Mouse (Mus musculus): Measurements from ENCODE around the gene Ttc8. TPM values are rescaled to one million over a fixed set of nuclear protein-coding genes. Genes with fewer than 3 reads are reported as not detected.

The Ttc8 gene
- polyA plus RNA-seq, 1 experiment from 2014 or later = 5.3 TPM

DNA sequence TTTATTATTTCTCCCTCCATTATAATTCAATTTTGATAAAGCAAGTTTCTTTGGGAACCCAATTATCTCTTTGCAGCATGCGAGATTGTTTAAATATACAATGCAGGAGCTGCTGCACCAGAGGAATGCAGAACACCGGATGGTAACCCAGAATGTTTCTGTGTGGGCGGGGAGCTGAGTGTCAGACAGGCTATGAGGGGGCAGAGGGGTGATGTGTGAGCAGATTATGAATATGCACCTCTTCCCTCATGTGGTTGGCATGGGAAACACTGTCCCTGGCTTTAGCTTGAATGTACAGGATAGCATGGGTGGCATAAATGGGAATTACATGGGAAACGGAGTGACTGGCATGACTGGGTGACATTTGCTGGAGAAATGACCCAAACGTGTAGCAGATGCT is 108.3 kb downstream of the Ttc8 start:
- 63% methylated on average over 5 of the region's 5 CpGs for WGBS (ENCODE audit: missing documents)
- no peak overlapping the region for H3K27ac ChIP-seq
- H3K4me3 ChIP-seq (ENCODE audit: inconsistent target) = no peak overlapping the region
- no peaks in the 10 kb centered on the region for H3K36me3 ChIP-seq (ENCODE audit: inconsistent target)
- H3K79me2 ChIP-seq (ENCODE audit: inconsistent target) = no peaks in the 10 kb centered on the region

DNA sequence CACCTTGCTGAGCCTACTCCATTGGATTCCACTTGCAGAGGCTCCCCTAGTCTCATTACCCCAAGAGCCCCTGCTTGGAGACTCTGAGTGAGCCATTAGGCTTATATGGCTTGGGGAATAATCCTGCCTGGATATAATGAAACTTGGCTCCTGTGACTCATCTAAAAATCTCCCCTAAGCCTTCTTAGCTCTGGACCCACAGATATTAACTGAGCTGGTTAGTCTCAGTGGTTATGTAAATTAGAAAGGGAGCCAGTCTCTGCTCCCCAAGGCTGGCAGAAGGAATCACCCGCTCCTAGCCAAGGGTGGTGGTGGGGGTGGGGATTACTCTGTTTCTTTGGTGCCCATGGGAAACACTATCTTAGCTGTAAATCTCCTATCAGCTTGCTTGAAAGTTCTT is 109.6 kb downstream of the Ttc8 start:
- 75% methylated on average over 1 of the region's 1 CpGs for WGBS (ENCODE audit: missing documents)
- no peaks in the 10 kb centered on the region for H3K79me2 ChIP-seq (ENCODE audit: inconsistent target)
- H3K36me3 ChIP-seq (ENCODE audit: inconsistent target) = no peaks in the 10 kb centered on the region
- no peak overlapping the region for H3K4me3 ChIP-seq (ENCODE audit: inconsistent target)
- no peak overlapping the region for H3K27ac ChIP-seq

Other genes with a start within 250 kb of the Ttc8 start
- gene Ptpn21, start 183.2 kb upstream of the Ttc8 start, polyA plus RNA-seq (2018) = 5.1 to 9.5 TPM (median 6.2 TPM) in 3 replicates
- 40.5 to 58.9 TPM (median 43.7 TPM) in 3 replicates for gene Zc3h14, start 173.6 kb upstream of the Ttc8 start, polyA plus RNA-seq (2018)
- gene Eml5, start 19.1 kb upstream of the Ttc8 start, polyA plus RNA-seq (2018) = 0.52 to 0.60 TPM (median 0.53 TPM) in 3 replicates

Measured in macrophage (primary cell).